Mouse (Mus musculus) forebrain, embryonic 11.5 days (tissue): ENCODE results near the gene Ssbp3. TPM values are rescaled to one million over a fixed set of nuclear protein-coding genes. Genes with fewer than 3 reads are reported as not detected.

Experiments used
- ATAC-seq: fragments of 200-750 bp; cut with Nextera tagmentation; replicated peaks from 2 replicates; pipeline ENCODE4 v1.8.0; 2017; ENCODE audit warnings: moderate TSS enrichment; ENCODE audit not compliant: low FRiP score
- DNase-seq: peaks from one replicate; pipeline ENCODE4 v3.0.0-alpha.2; 2017; ENCODE audit warnings: low spot score
- H3K27ac ChIP-seq: fragments of 300-500 bp; sonication (generic); 2 replicates; pipeline ENCODE4 v1.5.1; 2014; ENCODE audit warnings: low read depth, low read length
- H3K27me3 ChIP-seq: fragments of 300-500 bp; sonication (generic); 2 replicates; pipeline ENCODE4 v1.6.1; 2014; ENCODE audit warnings: mild to moderate bottlenecking, low read length, mixed read lengths; ENCODE audit not compliant: control insufficient read depth, insufficient read depth
- H3K36me3 ChIP-seq: fragments of 300-500 bp; sonication (generic); 2 replicates; pipeline ENCODE4 v1.6.1; 2014; ENCODE audit warnings: mild to moderate bottlenecking, low read length, moderate library complexity, mixed read lengths; ENCODE audit not compliant: control insufficient read depth, insufficient read depth
- H3K4me1 ChIP-seq: fragments of 300-500 bp; sonication (generic); replicated peaks from 2 replicates; pipeline ENCODE4 v1.6.1; 2014; ENCODE audit warnings: low read length, mixed read lengths; ENCODE audit not compliant: control insufficient read depth, insufficient read depth
- H3K4me2 ChIP-seq: fragments of 300-500 bp; sonication (generic); 2 replicates; pipeline ENCODE4 v1.6.1; 2014; ENCODE audit warnings: low read depth, mild to moderate bottlenecking, low read length, moderate library complexity, mixed read lengths; ENCODE audit not compliant: severe bottlenecking
- H3K4me3 ChIP-seq: fragments of 300-500 bp; sonication (generic); 2 replicates; pipeline ENCODE4 v1.5.1; 2014; ENCODE audit warnings: low read depth, low read length
- H3K9ac ChIP-seq: fragments of 300-500 bp; sonication (generic); 2 replicates; pipeline ENCODE4 v1.6.1; 2014; ENCODE audit warnings: low read length
- H3K9me3 ChIP-seq: fragments of 300-500 bp; sonication (generic); 2 replicates; pipeline ENCODE4 v1.6.1; 2016; ENCODE audit warnings: low read length, mixed read lengths; ENCODE audit not compliant: control insufficient read depth
- WGBS: fragments of 180-500 bp; shearing (Covaris S2); extraction: QIAGEN DNeasy Blood & Tissue Kit; methylation state at CpG from one replicate; pipeline ENCODE4 v1.1.7; 2014; 5-methylcytosine and 5-hydroxymethylcytosine counted together
- polyA plus RNA-seq: library from polyadenylated mRNA; unstranded; fragments of >200 nt; fragmentation: Nextera tagmentation; extraction: Ambion mirVana; gene quantifications from 2 replicates; pipeline ENCODE4 v1.2.1, GENCODE M21; 2014

Gene Ssbp3
- polyA plus RNA-seq, 1 experiment from 2014 or later: 135 TPM

DNA sequence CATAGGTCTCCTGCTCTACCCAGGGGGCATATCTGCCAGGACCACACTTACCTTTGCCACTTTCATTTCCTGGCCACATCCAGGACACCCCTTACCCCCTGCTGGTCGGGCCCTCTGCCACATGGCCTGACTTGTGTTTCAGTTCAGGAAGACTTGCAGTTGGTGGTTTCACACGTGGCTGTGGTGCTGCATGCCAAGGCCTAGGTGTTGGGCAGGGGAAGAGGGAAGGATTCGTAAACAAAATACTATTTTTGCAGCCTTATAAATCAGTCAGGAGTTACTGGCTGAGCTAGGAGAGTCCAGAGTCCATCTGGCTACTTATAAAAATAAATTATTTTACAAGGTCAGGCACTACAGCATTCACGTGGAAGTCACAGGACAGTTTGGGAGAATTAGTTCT lies 95.7 kb downstream of the Ssbp3 start:
- Histone ChIP-seq H3K4me2 (no peak overlapping the region), H3K4me3 (no peak overlapping the region), H3K9me3 (no peaks in the 10 kb centered on the region), H3K27me3 (no peaks in the 10 kb centered on the region), H3K4me1 (peaks cover 16% of the 10 kb centered on the region; the same call in 1 of the 2 replicates), H3K36me3 (no peaks in the 10 kb centered on the region), H3K27ac (no peak overlapping the region), H3K9ac (no peak overlapping the region)
- DNase-seq (no peak), ATAC-seq (no peak)
- 88% methylated on average over 4 of the region's 4 CpGs for WGBS

GRCm38 (mm10) chr4:107006807-107007206 lies 96.3 kb downstream of the Ssbp3 start:
- Histone ChIP-seq H3K36me3 (no peaks in the 10 kb centered on the region), H3K4me2 (no peak overlapping the region), H3K27ac (no peak overlapping the region), H3K27me3 (no peaks in the 10 kb centered on the region), H3K4me3 (no peak overlapping the region), H3K4me1 (peaks cover 10% of the 10 kb centered on the region; the same call in 1 of the 2 replicates), H3K9me3 (no peaks in the 10 kb centered on the region), H3K9ac (no peak overlapping the region)
- 92% methylated on average over 6 of the region's 6 CpGs for WGBS
- no peak for ATAC-seq
- DNase-seq: no peak

DNA sequence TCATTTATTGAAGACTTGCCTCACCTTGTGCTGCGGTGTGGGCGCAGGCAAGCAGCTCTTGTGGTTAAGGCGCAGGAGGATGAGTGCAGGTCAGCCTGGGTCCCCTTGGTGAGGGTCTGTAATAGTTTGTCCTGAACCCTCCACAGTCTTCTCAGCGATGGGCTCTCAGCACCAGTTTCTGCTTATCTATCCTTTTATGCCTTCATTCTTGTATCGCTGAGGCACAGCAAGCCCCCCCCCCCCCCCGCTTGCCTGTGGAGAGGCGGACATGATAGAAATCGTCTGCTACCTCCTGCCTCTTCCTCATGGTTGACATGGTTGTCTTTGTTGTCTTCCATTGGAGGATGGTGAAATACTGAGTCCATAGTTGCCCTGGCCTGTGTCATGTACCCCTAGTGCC lies 96.9 kb downstream of the Ssbp3 start:
- Histone ChIP-seq H3K36me3 (no peaks in the 10 kb centered on the region), H3K27ac (no peak overlapping the region)
- WGBS: 94% methylated on average over 7 of the region's 8 CpGs

GRCm38 (mm10) chr4:107008161-107008560 lies 97.7 kb downstream of the Ssbp3 start:
- no peaks in the 10 kb centered on the region for H3K36me3 ChIP-seq
- WGBS: 96% methylated on average over 2 of the region's 2 CpGs
- no peak overlapping the region for H3K27ac ChIP-seq
- no peaks in the 10 kb centered on the region for H3K9me3 ChIP-seq
- ATAC-seq (no peak), DNase-seq (no peak)
- no peak overlapping the region for H3K9ac ChIP-seq
- 0 out of 2 replicates have a peak, but pooled peaks cover 2% of the 10 kb centered on the region for H3K4me1 ChIP-seq
- H3K4me3 ChIP-seq: no peak overlapping the region
- no peaks in the 10 kb centered on the region for H3K27me3 ChIP-seq
- no peak overlapping the region for H3K4me2 ChIP-seq

More for the DNA sequence above, 96.9 kb downstream of the Ssbp3 start:
- Histone ChIP-seq H3K27me3 (no peaks in the 10 kb centered on the region), H3K9ac (no peak overlapping the region), H3K4me1 (peaks cover 6% of the 10 kb centered on the region; the same call in 1 of the 2 replicates), H3K9me3 (no peaks in the 10 kb centered on the region), H3K4me2 (no peak overlapping the region), H3K4me3 (no peak overlapping the region)
- ATAC-seq: no peak
- no peak for DNase-seq

GRCm38 (mm10) chr4:107009548-107009947 lies 99.0 kb downstream of the Ssbp3 start:
- WGBS: 90% methylated on average over 7 of the region's 7 CpGs
- no peaks in the 10 kb centered on the region for H3K36me3 ChIP-seq
- DNase-seq: no peak

DNA sequence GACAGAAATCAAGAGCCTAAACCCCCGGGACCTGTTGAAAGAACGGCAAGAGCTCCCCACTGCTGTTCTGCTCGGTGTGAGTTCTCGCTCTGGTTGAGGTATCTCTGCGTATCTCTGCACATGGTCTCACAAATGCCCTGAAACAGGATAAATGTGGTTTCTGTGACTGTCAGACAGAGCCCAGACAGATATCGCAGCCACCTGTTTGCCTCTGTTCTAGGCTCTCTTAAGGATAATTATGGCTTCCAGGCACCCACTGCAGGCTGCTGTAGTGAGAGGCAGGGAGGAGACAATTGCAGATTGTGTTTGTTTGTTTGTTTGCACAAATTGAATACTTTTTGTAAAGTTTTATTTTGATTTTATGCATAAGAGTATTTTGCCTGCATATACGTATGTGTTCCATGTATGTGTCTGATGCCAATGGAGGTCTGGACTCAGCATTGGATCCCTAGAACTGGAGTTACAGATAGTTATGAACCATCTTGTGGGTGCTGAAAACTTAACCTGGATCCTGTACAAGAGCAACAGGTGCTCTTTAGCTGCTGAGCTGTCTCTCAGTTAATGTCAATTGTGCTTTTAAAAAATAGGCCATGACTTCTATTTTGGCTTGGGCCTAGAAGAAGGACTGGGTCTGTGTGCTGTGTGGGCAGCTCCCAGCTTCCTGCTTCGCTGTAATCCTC lies 101.0 kb downstream of the Ssbp3 start:
- peaks cover 11% of the 10 kb centered on the region; the same call in 1 of the 2 replicates for H3K4me1 ChIP-seq

More at GRCm38 (mm10) chr4:107009548-107009947, 99.0 kb downstream of the Ssbp3 start:
- Histone ChIP-seq H3K4me3 (no peak overlapping the region), H3K27me3 (no peaks in the 10 kb centered on the region), H3K9me3 (no peaks in the 10 kb centered on the region), H3K27ac (no peak overlapping the region), H3K4me2 (no peak overlapping the region), H3K4me1 (0 out of 2 replicates have a peak, but pooled peaks cover 2% of the 10 kb centered on the region), H3K9ac (no peak overlapping the region)
- ATAC-seq: no peak

GRCm38 (mm10) chr4:107012005-107012478 lies 101.5 kb downstream of the Ssbp3 start:
- H3K4me2 ChIP-seq: no peak overlapping the region
- no peak for DNase-seq
- H3K27me3 ChIP-seq: no peaks in the 10 kb centered on the region
- peaks cover 11% of the 10 kb centered on the region; the same call in 1 of the 2 replicates for H3K4me1 ChIP-seq
- no peaks in the 10 kb centered on the region for H3K9me3 ChIP-seq
- WGBS: 77% methylated on average over 13 of the region's 13 CpGs
- H3K4me3 ChIP-seq: no peak overlapping the region
- H3K9ac ChIP-seq: no peak overlapping the region
- H3K36me3 ChIP-seq: no peaks in the 10 kb centered on the region; the same call in 1 of the 2 replicates
- H3K27ac ChIP-seq: no peak overlapping the region
- no peak for ATAC-seq

More for the DNA sequence above, 101.0 kb downstream of the Ssbp3 start:
- no peak for DNase-seq
- WGBS: 95% methylated on average over 8 of the region's 8 CpGs
- Histone ChIP-seq H3K4me2 (no peak overlapping the region), H3K4me3 (no peak overlapping the region), H3K27me3 (no peaks in the 10 kb centered on the region), H3K36me3 (no peaks in the 10 kb centered on the region; the same call in 1 of the 2 replicates), H3K27ac (no peak overlapping the region), H3K9ac (no peak overlapping the region), H3K9me3 (no peaks in the 10 kb centered on the region)
- no peak for ATAC-seq

DNA sequence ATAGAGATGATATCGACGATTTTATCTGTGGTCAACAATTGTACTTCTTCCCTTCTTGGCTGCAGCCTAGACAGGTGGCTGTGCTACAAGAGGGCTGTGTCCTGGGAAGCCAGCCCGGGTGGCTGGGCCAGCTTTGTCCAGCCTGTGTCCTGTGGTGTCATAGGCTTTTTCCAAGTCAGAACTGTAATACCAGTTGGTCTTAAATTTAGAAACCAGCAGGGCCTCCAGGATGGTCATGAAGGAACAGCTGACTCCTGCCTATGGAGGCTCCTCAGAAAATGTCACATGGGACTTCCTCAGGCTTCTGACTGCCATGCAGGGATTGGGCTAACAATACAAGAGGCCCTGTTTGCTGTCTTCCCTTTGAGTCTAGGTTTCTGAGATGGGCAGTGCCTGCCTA lies 102.1 kb downstream of the Ssbp3 start:
- Histone ChIP-seq H3K9me3 (no peaks in the 10 kb centered on the region), H3K4me3 (no peak overlapping the region), H3K9ac (no peak overlapping the region), H3K4me1 (peaks cover 11% of the 10 kb centered on the region; the same call in 1 of the 2 replicates), H3K27me3 (no peaks in the 10 kb centered on the region), H3K36me3 (no peaks in the 10 kb centered on the region; the same call in 1 of the 2 replicates), H3K27ac (no peak overlapping the region), H3K4me2 (no peak overlapping the region)
- DNase-seq (no peak), ATAC-seq (no peak)
- WGBS: 93% methylated on average over 3 of the region's 3 CpGs
